Mouse (Mus musculus) hindbrain, embryonic 16.5 days (tissue): ENCODE measurements around the gene Ncapg2. TPM values are rescaled to one million over a fixed set of nuclear protein-coding genes. Genes with fewer than 3 reads are reported as not detected.

Experiments
- ATAC-seq: fragments of 200-750 bp; cut with Nextera tagmentation; 2 replicates; pipeline ENCODE4 v1.8.0; 2017; ENCODE audit warnings: moderate TSS enrichment, moderate library complexity
- H3K27ac ChIP-seq: fragments of 300-500 bp; sonication (generic); 2 replicates; pipeline ENCODE4 v1.5.1; 2014; ENCODE audit warnings: low read depth, mild to moderate bottlenecking, control low read depth, low read length, moderate library complexity
- H3K27me3 ChIP-seq: fragments of 300-500 bp; sonication (generic); replicated peaks from 2 replicates; pipeline ENCODE4 v1.6.1; 2014; ENCODE audit warnings: low read length; ENCODE audit not compliant: control insufficient read depth, insufficient read depth
- H3K36me3 ChIP-seq: fragments of 300-500 bp; sonication (generic); 2 replicates; pipeline ENCODE4 v1.6.1; 2014; ENCODE audit warnings: mild to moderate bottlenecking, low read length, moderate library complexity, mixed read lengths; ENCODE audit not compliant: control insufficient read depth, insufficient read depth
- H3K4me1 ChIP-seq: fragments of 300-500 bp; sonication (generic); 2 replicates; pipeline ENCODE4 v1.6.1; 2014; ENCODE audit warnings: low read depth, low read length; ENCODE audit not compliant: control insufficient read depth, insufficient read depth
- H3K4me2 ChIP-seq: fragments of 300-500 bp; sonication (generic); 2 replicates; pipeline ENCODE4 v1.6.1; 2014; ENCODE audit warnings: mild to moderate bottlenecking, low read length, control low read depth, moderate library complexity
- H3K4me3 ChIP-seq: fragments of 300-500 bp; sonication (generic); 2 replicates; pipeline ENCODE4 v1.5.1; 2014; ENCODE audit warnings: mild to moderate bottlenecking, low read length, control low read depth, moderate library complexity
- H3K9ac ChIP-seq: fragments of 300-500 bp; sonication (generic); 2 replicates; pipeline ENCODE4 v1.6.1; 2014; ENCODE audit warnings: low read depth, mild to moderate bottlenecking, control low read depth, low read length, moderate library complexity
- H3K9me3 ChIP-seq: fragments of 300-500 bp; sonication (generic); 2 replicates; pipeline ENCODE4 v1.6.1; 2014; ENCODE audit warnings: mild to moderate bottlenecking, low read length, moderate library complexity; ENCODE audit not compliant: control insufficient read depth
- WGBS: fragments of 180-500 bp; shearing (Covaris S2); extraction: QIAGEN DNeasy Blood & Tissue Kit; methylation state at CpG from one replicate; pipeline ENCODE4 v1.1.7; 2014; 5-methylcytosine and 5-hydroxymethylcytosine counted together
- polyA plus RNA-seq: library from polyadenylated mRNA; unstranded; fragments of >200 nt; fragmentation: Nextera tagmentation; extraction: Ambion mirVana; gene quantifications from 2 replicates; pipeline ENCODE4 v1.2.1, GENCODE M21; 2015

Ncapg2 gene
- polyA plus RNA-seq, 1 experiment from 2014 or later = 7.6 TPM

GRCm38 (mm10) chr12:116469096-116469495 is 63.9 kb downstream of the Ncapg2 start:
- Histone ChIP-seq H3K9me3 (no peaks in the 10 kb centered on the region), H3K9ac (no peak overlapping the region), H3K27ac (no peak overlapping the region), H3K4me3 (no peak overlapping the region), H3K27me3 (no peaks in the 10 kb centered on the region), H3K4me1 (no peaks in the 10 kb centered on the region), H3K4me2 (no peak overlapping the region), H3K36me3 (no peaks in the 10 kb centered on the region)
- 78% methylated on average over 3 of the region's 3 CpGs for WGBS
- no peak for ATAC-seq

GRCm38 (mm10) chr12:116473264-116473663 is 68.1 kb downstream of the Ncapg2 start:
- no peak for ATAC-seq

GRCm38 (mm10) chr12:116473761-116474160 is 68.6 kb downstream of the Ncapg2 start:
- no peaks in the 10 kb centered on the region for H3K9me3 ChIP-seq
- H3K4me1 ChIP-seq = no peaks in the 10 kb centered on the region
- H3K27ac ChIP-seq = no peak overlapping the region
- no peak for ATAC-seq
- no peak overlapping the region for H3K4me2 ChIP-seq
- H3K36me3 ChIP-seq = no peaks in the 10 kb centered on the region
- no peak overlapping the region for H3K4me3 ChIP-seq
- no peak overlapping the region for H3K9ac ChIP-seq
- H3K27me3 ChIP-seq = no peaks in the 10 kb centered on the region

More at GRCm38 (mm10) chr12:116473264-116473663, 68.1 kb downstream of the Ncapg2 start:
- 79% methylated on average over 2 of the region's 2 CpGs for WGBS
- Histone ChIP-seq H3K4me1 (no peaks in the 10 kb centered on the region), H3K9me3 (no peaks in the 10 kb centered on the region), H3K27me3 (no peaks in the 10 kb centered on the region), H3K36me3 (no peaks in the 10 kb centered on the region), H3K4me3 (no peak overlapping the region), H3K9ac (no peak overlapping the region), H3K4me2 (no peak overlapping the region), H3K27ac (no peak overlapping the region)

DNA sequence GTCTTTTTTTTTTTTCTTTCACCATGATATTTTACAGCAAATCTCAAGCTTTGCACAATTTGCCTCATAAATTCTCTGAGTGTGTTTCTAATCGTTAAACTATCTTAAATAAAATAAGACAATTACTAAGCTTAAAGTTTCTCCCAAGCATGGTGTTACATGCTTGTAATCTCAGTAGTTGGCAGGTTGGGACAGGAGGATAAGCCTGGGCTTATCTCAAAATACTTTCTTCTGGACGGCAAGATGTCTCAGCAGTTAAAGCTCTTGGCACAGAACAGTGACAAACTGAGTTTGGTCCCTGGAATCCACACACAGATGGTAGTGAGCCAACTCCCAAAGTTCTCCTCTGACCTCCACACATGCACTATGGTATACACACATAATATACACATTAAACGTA is 69.5 kb downstream of the Ncapg2 start:
- ATAC-seq = no peak
- WGBS = 82% methylated on average over 3 of the region's 3 CpGs
- H3K9me3 ChIP-seq = no peaks in the 10 kb centered on the region
- H3K27ac ChIP-seq = no peak overlapping the region
- no peak overlapping the region for H3K4me3 ChIP-seq
- no peak overlapping the region for H3K4me2 ChIP-seq
- H3K4me1 ChIP-seq = no peaks in the 10 kb centered on the region
- H3K9ac ChIP-seq = no peak overlapping the region
- H3K36me3 ChIP-seq = no peaks in the 10 kb centered on the region
- no peaks in the 10 kb centered on the region for H3K27me3 ChIP-seq

DNA sequence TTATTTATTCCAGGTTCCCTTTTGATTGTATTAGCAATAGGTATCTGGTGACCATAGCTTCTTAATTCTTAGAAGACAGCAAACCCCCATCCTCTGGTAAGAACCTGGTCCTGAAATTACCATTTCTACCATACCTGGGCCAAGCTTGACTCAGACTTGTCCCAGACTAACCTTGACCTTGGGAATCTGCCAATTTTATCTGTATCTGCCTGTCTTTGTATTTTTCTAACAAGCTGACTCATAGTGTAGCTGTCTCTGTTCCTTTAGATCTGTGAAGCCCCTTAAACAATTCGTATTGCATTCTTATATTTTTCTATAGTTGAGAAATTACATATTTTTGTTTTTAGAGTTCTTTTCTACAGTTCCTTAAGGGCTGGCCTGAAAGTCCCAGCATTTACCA is 73.6 kb downstream of the Ncapg2 start:
- no peaks in the 10 kb centered on the region for H3K4me1 ChIP-seq
- no peaks in the 10 kb centered on the region for H3K27me3 ChIP-seq
- WGBS = 67% methylated on average over 1 of the region's 1 CpGs
- ATAC-seq = no peak
- H3K4me2 ChIP-seq = no peak overlapping the region
- H3K9me3 ChIP-seq = no peaks in the 10 kb centered on the region
- no peak overlapping the region for H3K4me3 ChIP-seq
- H3K27ac ChIP-seq = no peak overlapping the region
- no peaks in the 10 kb centered on the region for H3K36me3 ChIP-seq
- H3K9ac ChIP-seq = no peak overlapping the region

- 82% methylated on average over 1 of the region's 1 CpGs for WGBS
- Histone ChIP-seq H3K36me3 (no peaks in the 10 kb centered on the region), H3K9me3 (no peaks in the 10 kb centered on the region), H3K4me3 (no peak overlapping the region), H3K27ac (no peak overlapping the region), H3K4me2 (no peak overlapping the region), H3K27me3 (no peaks in the 10 kb centered on the region), H3K4me1 (peaks cover 5% of the 10 kb centered on the region), H3K9ac (no peak overlapping the region)
- no peak for ATAC-seq
These were observed 76.7 kb downstream of the Ncapg2 start for GRCm38 (mm10) chr12:116481921-116482320.

- ATAC-seq = no peak
- no peak overlapping the region for H3K27ac ChIP-seq
- 71% methylated on average over 2 of the region's 2 CpGs for WGBS
- H3K4me2 ChIP-seq = no peak overlapping the region
- H3K4me1 ChIP-seq = peaks cover 7% of the 10 kb centered on the region
- H3K36me3 ChIP-seq = no peaks in the 10 kb centered on the region
- H3K9me3 ChIP-seq = no peaks in the 10 kb centered on the region
- no peak overlapping the region for H3K9ac ChIP-seq
- no peaks in the 10 kb centered on the region for H3K27me3 ChIP-seq
- no peak overlapping the region for H3K4me3 ChIP-seq
These were observed 78.4 kb downstream of the Ncapg2 start for GRCm38 (mm10) chr12:116483581-116483980.

- peak overlapping the region; percentile 87 for H3K4me2 ChIP-seq
- H3K36me3 ChIP-seq = no peaks in the 10 kb centered on the region
- no peaks in the 10 kb centered on the region for H3K27me3 ChIP-seq
- peaks cover 7% of the 10 kb centered on the region for H3K4me1 ChIP-seq
- H3K9me3 ChIP-seq = no peaks in the 10 kb centered on the region
- ATAC-seq = no peak
- H3K4me3 ChIP-seq = peak overlapping the region; percentile 76
- no peak overlapping the region for H3K27ac ChIP-seq
- peak overlapping the region; percentile 90 for H3K9ac ChIP-seq
- WGBS = 72% methylated on average over 8 of the region's 8 CpGs
These were observed 79.8 kb downstream of the Ncapg2 start for GRCm38 (mm10) chr12:116484991-116485390.

DNA sequence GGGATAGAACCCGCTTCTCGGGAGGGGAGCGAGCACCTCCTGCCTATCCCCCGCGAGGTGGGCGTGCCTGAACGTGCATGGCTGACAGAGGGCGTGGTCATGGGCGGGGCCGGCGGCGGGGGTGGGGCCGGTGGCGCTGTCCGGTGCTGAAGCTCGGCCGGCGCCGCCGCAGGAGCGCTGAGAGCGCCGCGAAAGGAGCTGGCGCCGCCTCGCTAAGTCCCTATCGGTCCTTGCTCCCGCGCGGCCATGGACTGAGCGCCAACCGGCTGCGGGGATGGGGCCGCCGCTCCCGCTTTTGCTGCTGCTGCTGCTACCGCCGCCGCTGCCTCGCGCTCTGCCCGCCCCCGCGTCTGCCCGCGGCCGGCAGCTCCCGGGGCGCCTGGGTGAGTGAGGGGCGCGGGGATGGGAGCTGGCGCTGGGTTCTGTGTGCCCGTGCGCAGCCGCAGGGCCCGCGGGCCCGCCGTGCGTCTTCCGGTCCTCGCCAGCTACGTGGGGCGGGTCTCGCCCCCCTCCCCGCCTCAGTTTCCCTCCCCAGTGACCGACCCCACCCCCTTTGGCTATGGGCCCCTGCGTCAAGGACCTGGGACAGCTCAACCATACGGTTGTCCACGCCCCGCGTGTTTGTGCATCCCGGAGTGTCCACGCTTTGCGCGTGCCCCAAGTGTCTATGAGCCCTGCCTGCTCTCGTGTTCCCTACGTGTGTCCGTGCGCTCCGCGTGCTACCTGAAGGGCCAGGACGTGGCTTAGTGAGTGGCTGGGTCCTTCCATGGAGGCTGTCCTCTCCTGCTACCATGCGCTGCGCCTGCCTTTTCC is 80.6 kb downstream of the Ncapg2 start, which contains the start of gene Ptprn2:
TSS of gene Ptprn2 (plus strand) at position 130 of the 813 bp plus-strand sequence.
- H3K36me3 ChIP-seq = no peaks in the 10 kb centered on the region
- peaks cover 7% of the 10 kb centered on the region for H3K4me1 ChIP-seq
- WGBS = under 1% methylated on average over 79 of the region's 86 CpGs

More for the DNA sequence above, 80.6 kb downstream of the Ncapg2 start, which contains the start of gene Ptprn2:
- Histone ChIP-seq H3K4me3 (peak within 1 kb of the TSS; percentile 76), H3K27me3 (no peaks in the 10 kb centered on the region), H3K4me2 (peak within 1 kb of the TSS; percentile 87), H3K9me3 (no peaks in the 10 kb centered on the region), H3K9ac (peak within 1 kb of the TSS; percentile 90), H3K27ac (peak within 1 kb of the TSS; percentile 94)
- peak; percentile 91 for ATAC-seq
